Mouse (Mus musculus) forebrain, embryonic 14.5 days (tissue): ENCODE measurements around the gene Olfr385. TPM values are rescaled to one million over a fixed set of nuclear protein-coding genes. Genes with fewer than 3 reads are reported as not detected.
"Not testable (repeated sequence)": the region's sequence is repeated elsewhere in the genome, so short reads cannot be mapped to it uniquely, and the experiment has no call there.

Experiments used
- ATAC-seq: fragments of 200-750 bp; cut with Nextera tagmentation; 2 replicates; pipeline ENCODE4 v1.8.0; 2017; ENCODE audit warnings: mild to moderate bottlenecking, moderate library complexity
- DNase-seq: peaks from one replicate; pipeline ENCODE4 v3.0.0-alpha.2; 2015; ENCODE audit warnings: low spot score
- H3K27ac ChIP-seq: fragments of 300-500 bp; sonication (generic); 2 replicates; pipeline ENCODE4 v1.5.1; 2014; ENCODE audit warnings: low read depth, mild to moderate bottlenecking, control low read depth, low read length, moderate library complexity
- H3K27me3 ChIP-seq: fragments of 300-500 bp; sonication (generic); replicated peaks from 2 replicates; pipeline ENCODE4 v1.6.1; 2014; ENCODE audit warnings: low read length, control low read depth, mixed read lengths; ENCODE audit not compliant: control insufficient read depth, insufficient read depth
- H3K36me3 ChIP-seq: fragments of 300-500 bp; sonication (generic); 2 replicates; pipeline ENCODE4 v1.6.1; 2014; ENCODE audit warnings: low read length, control low read depth; ENCODE audit not compliant: control insufficient read depth, insufficient read depth
- H3K4me1 ChIP-seq: fragments of 300-500 bp; sonication (generic); 2 replicates; pipeline ENCODE4 v1.6.1; 2014; ENCODE audit warnings: antibody characterized with exemption, low read length, control low read depth; ENCODE audit not compliant: control insufficient read depth, insufficient read depth
- H3K4me2 ChIP-seq: fragments of 300-500 bp; sonication (generic); 2 replicates; pipeline ENCODE4 v1.6.1; 2014; ENCODE audit warnings: mild to moderate bottlenecking, control low read depth, low read length
- H3K4me3 ChIP-seq: fragments of 300-500 bp; sonication (generic); 2 replicates; pipeline ENCODE4 v1.5.1; 2014; ENCODE audit warnings: low read depth, low read length, control low read depth
- H3K9ac ChIP-seq: fragments of 300-500 bp; sonication (generic); 2 replicates; pipeline ENCODE4 v1.6.1; 2014; ENCODE audit warnings: mild to moderate bottlenecking, low read length, control low read depth, moderate library complexity
- H3K9me3 ChIP-seq: fragments of 300-500 bp; sonication (generic); replicated peaks from 2 replicates; pipeline ENCODE4 v1.6.1; 2016; ENCODE audit warnings: low read length, control low read depth, mixed read lengths; ENCODE audit not compliant: control insufficient read depth
- WGBS: fragments of 180-500 bp; shearing (Covaris S2); extraction: QIAGEN DNeasy Blood & Tissue Kit; methylation state at CpG from one replicate; pipeline ENCODE4 v1.1.7; 2014; 5-methylcytosine and 5-hydroxymethylcytosine counted together
- polyA plus RNA-seq: library from polyadenylated mRNA; unstranded; fragments of >200 nt; fragmentation: Nextera tagmentation; extraction: Ambion mirVana; gene quantifications from 2 replicates; pipeline ENCODE4 v1.2.1, GENCODE M21; 2014

Gene Olfr385
- not detected in 2 replicates for polyA plus RNA-seq

GRCm38 (mm10) chr11:73592908-73593307 lies at the start of gene Olfr385:
TSS of gene Olfr385 (minus strand) at chr11:73593008.
- H3K36me3 ChIP-seq = no peaks in the 10 kb centered on the region
- no peak within 1 kb of the TSS for H3K4me3 ChIP-seq
- no peak for ATAC-seq
- H3K4me1 ChIP-seq = no peaks in the 10 kb centered on the region
- H3K4me2 ChIP-seq = no peak within 1 kb of the TSS
- peaks cover 4% of the 10 kb centered on the region; the same call in 1 of the 2 replicates for H3K9me3 ChIP-seq
- no peaks in the 10 kb centered on the region for H3K27me3 ChIP-seq
- DNase-seq = no peak
- no peak within 1 kb of the TSS for H3K9ac ChIP-seq
- no peak within 1 kb of the TSS for H3K27ac ChIP-seq

GRCm38 (mm10) chr11:73598294-73598693 lies 5.5 kb upstream of the Olfr385 start, which contains the start of gene Olfr384:
TSS of gene Olfr384 (plus strand) at chr11:73598594.
- no peak within 1 kb of the TSS for H3K27ac ChIP-seq
- no peaks in the 10 kb centered on the region; the same call in 1 of the 2 replicates for H3K9me3 ChIP-seq
- H3K4me3 ChIP-seq = no peak within 1 kb of the TSS
- no peaks in the 10 kb centered on the region for H3K36me3 ChIP-seq
- no peaks in the 10 kb centered on the region for H3K4me1 ChIP-seq
- H3K27me3 ChIP-seq = no peaks in the 10 kb centered on the region
- H3K9ac ChIP-seq = no peak within 1 kb of the TSS
- DNase-seq (no peak), ATAC-seq (no peak)
- no peak within 1 kb of the TSS for H3K4me2 ChIP-seq

- 100% methylated on average over 1 of the region's 1 CpGs for WGBS
- H3K9ac ChIP-seq, H3K4me1 ChIP-seq, H3K4me3 ChIP-seq, ATAC-seq, H3K4me2 ChIP-seq, H3K36me3 ChIP-seq, DNase-seq, H3K27ac ChIP-seq, H3K9me3 ChIP-seq, H3K27me3 ChIP-seq: not testable (repeated sequence)
Observed at GRCm38 (mm10) chr11:73583188-73583587, 9.6 kb downstream of the Olfr385 start.

GRCm38 (mm10) chr11:73579871-73580270 lies 12.9 kb downstream of the Olfr385 start:
- Histone ChIP-seq H3K36me3 (no peaks in the 10 kb centered on the region), H3K4me1 (no peaks in the 10 kb centered on the region), H3K4me2 (no peak overlapping the region), H3K27me3 (no peaks in the 10 kb centered on the region), H3K9ac (no peak overlapping the region), H3K9me3 (peaks cover 5% of the 10 kb centered on the region), H3K27ac (no peak overlapping the region), H3K4me3 (no peak overlapping the region)
- no peak for DNase-seq
- no peak for ATAC-seq

Other genes starting within 250 kb of the Olfr385 start
- gene Olfr20, start 242.2 kb downstream of the Olfr385 start, polyA plus RNA-seq = not detected in 2 replicates
- not detected in 2 replicates for gene Olfr376, start 221.8 kb downstream of the Olfr385 start, polyA plus RNA-seq
- not detected in 2 replicates for gene Olfr1, start 193.4 kb downstream of the Olfr385 start, polyA plus RNA-seq
- gene Olfr378, start 164.5 kb downstream of the Olfr385 start, polyA plus RNA-seq = not detected in 2 replicates
- gene Olfr380, start 135.5 kb downstream of the Olfr385 start, polyA plus RNA-seq = not detected in 2 replicates
- not detected in 2 replicates for gene Olfr381, start 101.4 kb downstream of the Olfr385 start, polyA plus RNA-seq
- gene Olfr382, start 75.8 kb downstream of the Olfr385 start, polyA plus RNA-seq = not detected in 2 replicates
- not detected in 2 replicates for gene Olfr384, start 5.6 kb upstream of the Olfr385 start, polyA plus RNA-seq
- not detected in 2 replicates for gene Zfp735, start 95.8 kb upstream of the Olfr385 start, polyA plus RNA-seq
- not detected in 2 replicates for gene Olfr389, start 187.7 kb upstream of the Olfr385 start, polyA plus RNA-seq
- not detected in 2 replicates for gene Olfr390, start 190.0 kb upstream of the Olfr385 start, polyA plus RNA-seq
- gene Olfr391-ps, start 210.0 kb upstream of the Olfr385 start, polyA plus RNA-seq = not detected in 2 replicates
- not detected in 2 replicates for gene Olfr392, start 224.0 kb upstream of the Olfr385 start, polyA plus RNA-seq